ENCODE assay signal across 8 mouse cellular contexts in the genomic region with DNA sequence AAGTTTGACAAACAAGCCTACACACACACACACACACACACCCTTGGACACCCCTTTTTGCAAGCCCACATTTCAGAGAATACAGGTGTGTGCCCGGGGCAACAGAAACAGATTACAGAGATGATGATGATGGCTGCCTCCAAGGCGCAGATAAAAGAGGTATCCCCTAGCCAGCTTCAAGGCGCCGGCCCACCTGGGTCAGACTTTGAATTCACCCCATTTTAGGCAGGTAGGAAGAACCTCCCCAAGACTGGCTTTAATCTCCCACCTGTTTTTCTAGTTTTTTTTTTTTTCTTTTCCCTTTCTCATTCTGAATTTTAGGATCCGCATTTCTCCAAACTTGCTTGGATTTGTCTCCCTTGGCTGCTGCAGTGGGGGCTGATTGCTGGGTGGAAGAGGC. TPM values are rescaled to one million over a fixed set of nuclear protein-coding genes. Genes with fewer than 3 reads are reported as not detected.
DNase-seq lines count a peak whose midpoint lies in the region; ATAC-seq lines count a peak whose summit lies in the region.

No protein-coding gene starts in this region.

- no peaks in the 10 kb centered on the region for H3K9me3 ChIP-seq in neural tube, embryonic 11.5 days (ENCODE audit: control insufficient read depth, low read length)
- H3K9me3 ChIP-seq in limb, embryonic 15.5 days, result no peaks in the 10 kb centered on the region

- H3K27ac ChIP-seq in neural tube, embryonic 11.5 days (ENCODE audit: low read depth, low read length), result peak overlapping the region; percentile 83; the same call in 1 of the 2 replicates
- H3K27ac ChIP-seq in limb, embryonic 15.5 days, result peak overlapping the region; percentile 88; the same call in 1 of the 2 replicates

- WGBS in neural tube, embryonic 11.5 days, result 20% methylated on average over 5 of the region's 5 CpGs
- WGBS in limb, embryonic 15.5 days, result 26% methylated on average over 5 of the region's 5 CpGs

- H3K36me3 ChIP-seq in neural tube, embryonic 11.5 days (ENCODE audit: control insufficient read depth, insufficient read depth, low read length), result no peaks in the 10 kb centered on the region
- no peaks in the 10 kb centered on the region for H3K36me3 ChIP-seq in limb, embryonic 15.5 days

- peak; percentile 4 for DNase-seq in adrenal gland, postnatal 10 days
- DNase-seq in adrenal gland, adult 2 months, result no peak
- DNase-seq in neural tube, embryonic 11.5 days (ENCODE audit: low spot score), result no peak
- no peak for DNase-seq in neural tube, embryonic 10.5 days (ENCODE audit: extremely low spot score, low spot score)
- peak; percentile 6 for DNase-seq in thymus, postnatal 25 days
- DNase-seq in cerebellum, adult 9-11 months, result no peak
- no peak for DNase-seq in ovary, postnatal 10 days (ENCODE audit: low spot score)

- H3K9ac ChIP-seq in neural tube, embryonic 11.5 days (ENCODE audit: low read length), result peak overlapping the region; percentile 89
- H3K9ac ChIP-seq in limb, embryonic 15.5 days, result peak overlapping the region; percentile 80

- H3K4me1 ChIP-seq in neural tube, embryonic 11.5 days (ENCODE audit: control insufficient read depth, insufficient read depth, low read length), result peaks cover 11% of the 10 kb centered on the region
- peaks cover 20% of the 10 kb centered on the region for H3K4me1 ChIP-seq in limb, embryonic 15.5 days

- no peaks in the 10 kb centered on the region for H3K27me3 ChIP-seq in neural tube, embryonic 11.5 days (ENCODE audit: control insufficient read depth, insufficient read depth, low read length)
- H3K27me3 ChIP-seq in limb, embryonic 15.5 days, result no peaks in the 10 kb centered on the region

- H3K4me2 ChIP-seq in neural tube, embryonic 11.5 days (ENCODE audit: low read depth), result peak overlapping the region; percentile 78
- H3K4me2 ChIP-seq in limb, embryonic 15.5 days, result peak overlapping the region; percentile 87

- no peak for ATAC-seq in neural tube, embryonic 11.5 days (ENCODE audit: insufficient read depth, low FRiP score, low TSS enrichment)
- no peak for ATAC-seq in limb, embryonic 15.5 days (ENCODE audit: insufficient number of reproducible peaks, low FRiP score, low TSS enrichment, low read depth)

- H3K4me3 ChIP-seq in neural tube, embryonic 11.5 days (ENCODE audit: low read depth, low read length), result peak overlapping the region; percentile 70
- H3K4me3 ChIP-seq in limb, embryonic 15.5 days, result peak overlapping the region; percentile 79

RNA-seq across cellular contexts. Expression of a gene that starts 0.4 kb away (rescaled TPM):
- total RNA-seq in adrenal gland, postnatal 10 days (2021), result 10 to 100 TPM; 10.1 to 10.4 TPM
- 10 to 100 TPM in 1 of 2 experiments, 1 to 10 TPM in 1; 9.9 to 11.0 TPM for total RNA-seq in adrenal gland, adult 2 months (2021)
- polyA plus RNA-seq in adrenal gland, adult 2 months (2012; rRNA removed), result 10.8 and 11.4 TPM in 2 replicates
- 22.1 and 22.9 TPM in 2 replicates for polyA plus RNA-seq in neural tube, embryonic 11.5 days (2014; fragmentation: Nextera tagmentation; extraction: Ambion mirVana)
- polyA plus RNA-seq in limb, embryonic 15.5 days (2015; fragmentation: Nextera tagmentation; extraction: Ambion mirVana), result 11.0 and 11.4 TPM in 2 replicates

Comparison
In these comparisons a context has a peak if more than half of its experiments do, and no peak if none do; other contexts are left out.
1. DNase-seq: peak in adrenal gland, postnatal 10 days (single experiment) and thymus, postnatal 25 days (single experiment); none in adrenal gland, adult 2 months (single experiment), neural tube, embryonic 11.5 days (single experiment), neural tube, embryonic 10.5 days (single experiment), cerebellum, adult 9-11 months (single experiment) and ovary, postnatal 10 days (single experiment).